In genomic region chr7:49908990-49909411, GRCm38 (mm10) we compare ENCODE assay signal across 9 mouse cellular contexts. TPM values are rescaled to one million over a fixed set of nuclear protein-coding genes. Genes with fewer than 3 reads are reported as not detected.
DNase-seq lines count a peak whose midpoint lies in the region; ATAC-seq and TF ChIP-seq lines count a peak whose summit lies in the region.
"Had no signal": no experiment of that assay in that cellular context is flagged by ENCODE, and none has a peak within 500 bp of the region (broad histone marks: within the 10 kb centered on the region; RNA-seq: fewer than 3 reads in every experiment).

No protein-coding gene starts in this region.

- WGBS in midbrain, embryonic 13.5 days: under 1% methylated on average over 26 of the region's 26 CpGs

- ATAC-seq in midbrain, embryonic 13.5 days: peak; percentile 34
- ATAC-seq: lung, postnatal 0 days had no signal

- no peak overlapping the region for H3K27ac ChIP-seq in ES-E14 (ENCODE audit: insufficient read depth, low read depth, low read length, poor library complexity, severe bottlenecking)
- no peak overlapping the region for H3K27ac ChIP-seq in midbrain, embryonic 13.5 days
- no peak overlapping the region for H3K27ac ChIP-seq in gastrocnemius, adult 2 months

- DNase-seq in ES-E14 (ENCODE audit: low read depth, low spot score): no peak
- peak; percentile 49 for DNase-seq in embryo, embryonic 9.5 days (ENCODE audit: extremely low spot score)
- peak; percentile 67 for DNase-seq in kidney, adult 11 months
- no peak for DNase-seq in T-cell, adult 2 months (ENCODE audit: low spot score)
- DNase-seq in gastrocnemius, adult 2 months: no peak
- DNase-seq in lung, adult 18-20 months: no peak
- DNase-seq: gastrocnemius, postnatal 10 days had no signal

- no peak overlapping the region for H3K9ac ChIP-seq in ES-E14 (ENCODE audit: insufficient read depth, low read depth, low read length, poor library complexity, severe bottlenecking)
- no peak overlapping the region for H3K9ac ChIP-seq in midbrain, embryonic 13.5 days (replicated peaks)

- peak overlapping the region; percentile 25 to 41; a peak in 2 of 4 replicates for H3K4me3 ChIP-seq in ES-E14 (ENCODE audit: insufficient read depth in 1 of 2, low read depth in 1 of 2, low read length in 2 of 2, poor library complexity in 1 of 2, severe bottlenecking in 1 of 2)
- no peak overlapping the region; the same call in 1 of the 2 replicates for H3K4me3 ChIP-seq in midbrain, embryonic 13.5 days (replicated peaks)
- H3K4me3 ChIP-seq in gastrocnemius, adult 2 months: no peak overlapping the region

- intact Hi-C loops in gastrocnemius, adult 2 months (cut with DNase I): no loop called here

- no peaks in the 10 kb centered on the region for H3K9me3 ChIP-seq in ES-E14 (ENCODE audit: control insufficient read depth, insufficient read depth, low read depth, low read length)
- no peaks in the 10 kb centered on the region for H3K9me3 ChIP-seq in midbrain, embryonic 13.5 days

- no peak for TF ChIP-seq CTCF in gastrocnemius, adult 2 months (IDR thresholded peaks at IDR 0.05)

- no peaks in the 10 kb centered on the region for H3K36me3 ChIP-seq in ES-E14 (ENCODE audit: control insufficient read depth, insufficient read depth, low read length, poor library complexity, severe bottlenecking)
- H3K36me3 ChIP-seq in midbrain, embryonic 13.5 days: no peaks in the 10 kb centered on the region

- in situ Hi-C loops in ES-E14 (cut with MboI; ENCODE audit: low sequenced_read_pairs in 2 of 2, unreplicated experiment in 2 of 2): loop anchor here in 1 of 2 experiments (25.0 kb wide), 1 partner anchor 272 kb away; the partner anchor contains the start of gene Dbx1

- peak overlapping the region; percentile 25 for H3K4me2 ChIP-seq in midbrain, embryonic 13.5 days (replicated peaks)

- peaks cover 0 to 10% of the 10 kb centered on the region in 2 experiments; a peak in 1 of 4 replicates for H3K4me1 ChIP-seq in ES-E14 (ENCODE audit: control insufficient read depth in 2 of 2, insufficient read depth in 2 of 2, low read length in 2 of 2, poor library complexity in 1 of 2)
- peaks cover 27% of the 10 kb centered on the region for H3K4me1 ChIP-seq in midbrain, embryonic 13.5 days (replicated peaks)

- peaks cover 99% of the 10 kb centered on the region for H3K27me3 ChIP-seq in midbrain, embryonic 13.5 days

TF ChIP-seq in ES-E14, 5 proteins besides CTCF, POLR2A, EP300 and RAD21:
- TF ChIP-seq ZC3H11A (IDR thresholded peaks at IDR 0.05; ENCODE audit: borderline replicate concordance, low read depth, low read length) (no peak), ZNF384 (IDR thresholded peaks at IDR 0.05; ENCODE audit: low read depth, low read length) (no peak), HCFC1 (IDR thresholded peaks at IDR 0.05; ENCODE audit: borderline replicate concordance, insufficient read depth, low read length) (no peak), CHD2 (IDR thresholded peaks at IDR 0.05; ENCODE audit: low read depth, low read length) (no peak), MAFK (IDR thresholded peaks at IDR 0.05; ENCODE audit: insufficient read depth, low read depth, low read length) (no peak)

RNA-seq across cellular contexts. Expression of gene Slc6a5, which starts 0.9 kb away (rescaled TPM):
- total RNA-seq in ES-E14 (2012; rRNA removed): 0.32 and 0.36 TPM in 2 replicates
- polyA plus RNA-seq in midbrain, embryonic 13.5 days (2015; fragmentation: Nextera tagmentation; extraction: Ambion mirVana): 0.30 and 0.32 TPM in 2 replicates
- total RNA-seq in gastrocnemius, adult 2 months (2021): not detected
- total RNA-seq: gastrocnemius, postnatal 10 days had no signal
- polyA plus RNA-seq: lung, postnatal 0 days had no signal

Comparison
In these comparisons a context has a peak if more than half of its experiments do, and no peak if none do; other contexts are left out.
1. DNase-seq: peak in embryo, embryonic 9.5 days (single experiment) and kidney, adult 11 months (single experiment); none in ES-E14 (single experiment), T-cell, adult 2 months (single experiment), gastrocnemius, adult 2 months (single experiment) and lung, adult 18-20 months (0 of 2).
2. H3K4me3 ChIP-seq: peak in ES-E14 (2 of 2); none in midbrain, embryonic 13.5 days (single experiment) and gastrocnemius, adult 2 months (single experiment).